Mouse (Mus musculus) heart, adult 2 months (tissue): ENCODE measurements at regions not wholly inside any gene's neighbourhood (a gene's known extent, or its start where the extent isn't known, plus 50 kb on each side); places are given as distances from the start of the nearest gene placed in this dataset.

ENCODE experiments used
- CTCF ChIP-seq: fragments of 200-600 bp; IDR thresholded peaks from 2 replicates; pipeline ENCODE4 v1.8.1; 2022; ENCODE audit warnings: antibody characterized with exemption, mild to moderate bottlenecking, moderate library complexity
- EP300 ChIP-seq: fragments of 200-500 bp; IDR thresholded peaks from 2 replicates; pipeline ENCODE4 v1.6.1; 2011; ENCODE audit warnings: low read depth, low read length, control low read depth; ENCODE audit not compliant: insufficient read depth
- POLR2A ChIP-seq: fragments of 200-500 bp; IDR thresholded peaks from 2 replicates; pipeline ENCODE4 v1.6.1; 2011; ENCODE audit warnings: mild to moderate bottlenecking, low read depth, low read length, control low read depth; ENCODE audit not compliant: insufficient read depth

GRCm38 (mm10) chr13:59351461-59351860 is 233.6 kb downstream of the Agtpbp1 start:
- TF ChIP-seq CTCF: peak; percentile 17; the same call in 1 of the 2 replicates
- no peak for TF ChIP-seq POLR2A
- TF ChIP-seq EP300: no peak
